Mouse (Mus musculus): ENCODE results near the gene Rnaset2a. TPM values are rescaled to one million over a fixed set of nuclear protein-coding genes. Genes with fewer than 3 reads are reported as not detected.

The Rnaset2a gene
- total RNA-seq, 2 experiments from 2014 or later, result 12.9 to 13.5 TPM

Other genes with a start within 250 kb of the Rnaset2a start
- 1 to 10 TPM; 1.9 to 2.2 TPM for gene Tagap, start 222.1 kb downstream of the Rnaset2a start, total RNA-seq (2021)
- gene Rsph3a, start 202.5 kb downstream of the Rnaset2a start, total RNA-seq (2021), result 10 to 100 TPM; 16.0 to 23.1 TPM
- gene Gm49673, start 309 bp downstream of the Rnaset2a start, total RNA-seq (2021), result not detected
- gene Fgfr1op, start 17.4 kb upstream of the Rnaset2a start, total RNA-seq (2021), result 10 to 100 TPM; 12.0 to 15.5 TPM
- not detected for gene Ccr6, start 87.9 kb upstream of the Rnaset2a start, total RNA-seq (2021)
- gene Mpc1, start 134.8 kb upstream of the Rnaset2a start, total RNA-seq (2021), result 100 to 1,000 TPM; 378 to 448 TPM
- 1 to 10 TPM; 5.0 to 5.7 TPM for gene Sft2d1, start 163.0 kb upstream of the Rnaset2a start, total RNA-seq (2021)
- under 1 TPM in 1 of 2 experiments, not detected in 1; 0.07 TPM for gene Prr18, start 189.4 kb upstream of the Rnaset2a start, total RNA-seq (2021)
- not detected for gene T2, start 207.9 kb upstream of the Rnaset2a start, total RNA-seq (2021)

All from gastrocnemius, postnatal 36 days (tissue).